Mouse (Mus musculus) left cerebral cortex, adult 8-10 months (tissue): ENCODE measurements at regions not wholly inside any gene's neighbourhood (a gene's known extent, or its start where the extent isn't known, plus 50 kb on each side); places are given as distances from the start of the nearest gene placed in this dataset.

ENCODE experiments used
- DNase-seq, 2 experiments: peaks; one replicate each; pipeline ENCODE4 v3.0.0; 2022; ENCODE audit warnings: low spot score in 2 of 2

- no peak for DNase-seq
Observed at GRCm38 (mm10) chr15:8903651-8904050, 64.1 kb upstream of the Ranbp3l start.

GRCm38 (mm10) chr15:8897487-8898158 is 70.1 kb upstream of the Ranbp3l start:
- DNase-seq, result no peak

- no peak for DNase-seq
Observed at GRCm38 (mm10) chr15:8896856-8897255, 70.9 kb upstream of the Ranbp3l start.

- DNase-seq, result peak in 1 of 2 experiments; percentile 40
Observed at GRCm38 (mm10) chr15:8896391-8896790, 71.4 kb upstream of the Ranbp3l start.

- DNase-seq, result no peak
Observed at GRCm38 (mm10) chr15:8885585-8885984, 82.2 kb upstream of the Ranbp3l start.

GRCm38 (mm10) chr15:8884608-8885467 is 82.9 kb upstream of the Ranbp3l start:
- no peak for DNase-seq

GRCm38 (mm10) chr15:8882880-8883539 is 84.7 kb upstream of the Ranbp3l start:
- DNase-seq, result no peak

- DNase-seq, result no peak
Observed at GRCm38 (mm10) chr15:8874884-8875493, 92.8 kb upstream of the Ranbp3l start.

- no peak for DNase-seq
Observed at GRCm38 (mm10) chr15:8868021-8868420, 99.7 kb upstream of the Ranbp3l start.

- DNase-seq, result no peak
Observed at GRCm38 (mm10) chr15:8867160-8867891, 100.4 kb upstream of the Ranbp3l start.

GRCm38 (mm10) chr15:8865089-8865933 is 102.4 kb upstream of the Ranbp3l start:
- DNase-seq, result no peak

- no peak for DNase-seq
Observed at GRCm38 (mm10) chr15:8856419-8857084, 111.2 kb upstream of the Ranbp3l start.

GRCm38 (mm10) chr15:8855511-8855910 is 112.2 kb upstream of the Ranbp3l start:
- DNase-seq, result no peak

- no peak for DNase-seq
Observed at GRCm38 (mm10) chr15:8854336-8854735, 113.4 kb upstream of the Ranbp3l start.

GRCm38 (mm10) chr15:8850996-8851395 is 116.8 kb upstream of the Ranbp3l start:
- DNase-seq, result no peak

- DNase-seq, result no peak
Observed at GRCm38 (mm10) chr15:8849413-8849812, 118.3 kb upstream of the Ranbp3l start.

GRCm38 (mm10) chr15:8842129-8842528 is 125.6 kb upstream of the Ranbp3l start:
- no peak for DNase-seq

GRCm38 (mm10) chr15:8839462-8839861 is 128.3 kb upstream of the Ranbp3l start:
- DNase-seq, result no peak

- no peak for DNase-seq
Observed at GRCm38 (mm10) chr15:8834151-8834550, 123.6 kb upstream of the Slc1a3 start.

GRCm38 (mm10) chr15:8832970-8833369 is 122.4 kb upstream of the Slc1a3 start:
- no peak for DNase-seq
